ENCODE assay signal across 1 mouse cellular context in the genomic region with DNA sequence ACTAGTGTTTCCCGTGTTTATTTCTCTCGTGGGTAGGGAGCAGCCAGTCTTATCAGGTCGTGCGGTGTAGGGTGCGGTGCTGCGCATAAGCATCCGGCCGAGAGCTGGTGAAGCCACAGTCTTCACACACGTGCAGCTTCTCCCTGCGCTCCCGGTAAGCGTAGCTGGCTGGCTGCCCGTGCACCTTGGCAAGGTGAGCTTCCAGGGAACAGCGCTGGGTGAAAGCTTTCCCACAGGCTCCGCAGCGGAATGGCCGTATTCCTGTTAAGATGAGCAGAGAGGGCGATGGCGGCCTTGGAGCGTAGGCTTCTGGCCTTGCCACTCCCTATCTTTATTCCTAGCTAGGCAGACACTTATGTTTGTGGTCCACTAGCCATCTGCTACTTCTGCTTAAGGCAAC.
TF ChIP-seq lines count a peak whose summit lies in the region.

No protein-coding gene starts in this region.

TF ChIP-seq in ES-E14, 5 proteins besides CTCF, POLR2A, EP300 and RAD21:
- TF ChIP-seq MAFK (IDR thresholded peaks at IDR 0.05; ENCODE audit: insufficient read depth, low read depth, low read length) (no peak), ZC3H11A (IDR thresholded peaks at IDR 0.05; ENCODE audit: borderline replicate concordance, low read depth, low read length) (no peak), ZNF384 (IDR thresholded peaks at IDR 0.05; ENCODE audit: low read depth, low read length) (no peak), HCFC1 (IDR thresholded peaks at IDR 0.05; ENCODE audit: borderline replicate concordance, insufficient read depth, low read length) (no peak), CHD2 (IDR thresholded peaks at IDR 0.05; ENCODE audit: low read depth, low read length) (no peak)
TF ChIP-seq in ES-E14: peak in this region for 0.
